In genomic region chr3:60098521-60098920, GRCm38 (mm10) we compare ENCODE assay signal across 25 mouse cellular contexts. TPM values are rescaled to one million over a fixed set of nuclear protein-coding genes. Genes with fewer than 3 reads are reported as not detected.
A peak's percentile ranks its signal among the peaks of the same experiment; 100 is the strongest.
DNase-seq lines count a peak whose midpoint lies in the region; ATAC-seq and TF ChIP-seq lines count a peak whose summit lies in the region.
"Had no signal": no experiment of that assay in that cellular context is flagged by ENCODE, and none has a peak within 500 bp of the region (broad histone marks: within the 10 kb centered on the region; RNA-seq: fewer than 3 reads in every experiment).

No protein-coding gene starts in this region.

- no peak overlapping the region for H3K4me2 ChIP-seq in kidney, embryonic 14.5 days (replicated peaks; ENCODE audit: low read depth, low read length)
- H3K4me2 ChIP-seq in liver, postnatal 0 days (ENCODE audit: low read depth, low read length): no peak overlapping the region
- H3K4me2 ChIP-seq: heart, embryonic 11.5 days; limb, embryonic 15.5 days had no signal

- peak; percentile 44 for DNase-seq in kidney, adult 2 months
- DNase-seq in R1 (ENCODE audit: low read depth, low spot score): peak; percentile 6
- DNase-seq in liver, postnatal 0 days: peak; percentile 37
- DNase-seq in lung, postnatal 25 days (ENCODE audit: low spot score): peak; percentile 39
- DNase-seq in embryo, embryonic 9.5 days (ENCODE audit: extremely low spot score): no peak
- no peak for DNase-seq in gastrocnemius, postnatal 10 days
- DNase-seq: cerebellum, adult 11-12 months; cerebellum, postnatal 36 days; gastrocnemius, postnatal 25 days; right cerebral cortex, adult 18-20 months; spleen, adult 18-20 months; thymus, postnatal 25 days had no signal

- TF ChIP-seq CTCF in kidney, adult 2 months (conservative IDR thresholded peaks at IDR 0.05; ENCODE audit: insufficient read depth, insufficient read length, low read depth, low read length): no peak
- TF ChIP-seq CTCF in liver, postnatal 0 days (IDR thresholded peaks at IDR 0.05; ENCODE audit: low read depth): no peak

- H3K4me1 ChIP-seq in kidney, adult 2 months (ENCODE audit: control insufficient read depth, insufficient read depth, low read length): peaks cover 8% of the 10 kb centered on the region
- H3K4me1 ChIP-seq in kidney, embryonic 14.5 days (ENCODE audit: control insufficient read depth, insufficient read depth, low read length): no peaks in the 10 kb centered on the region
- peaks cover 3% of the 10 kb centered on the region; the same call in 1 of the 2 replicates for H3K4me1 ChIP-seq in liver, postnatal 0 days (ENCODE audit: insufficient read depth)
- H3K4me1 ChIP-seq: limb, embryonic 15.5 days; midbrain, embryonic 10.5 days had no signal

- no peak overlapping the region for H3K9ac ChIP-seq in kidney, embryonic 14.5 days (ENCODE audit: low read depth, low read length)
- no peak overlapping the region for H3K9ac ChIP-seq in liver, postnatal 0 days (replicated peaks)
- H3K9ac ChIP-seq: limb, embryonic 15.5 days had no signal

- no peak overlapping the region for H3K4me3 ChIP-seq in kidney, adult 2 months (ENCODE audit: insufficient read depth, low read depth, low read length)
- H3K4me3 ChIP-seq in kidney, embryonic 14.5 days (ENCODE audit: low read length): no peak overlapping the region
- no peak overlapping the region for H3K4me3 ChIP-seq in liver, postnatal 0 days (ENCODE audit: low read depth, low read length)
- H3K4me3 ChIP-seq: limb, embryonic 15.5 days; midbrain, embryonic 10.5 days had no signal

- no peaks in the 10 kb centered on the region for H3K9me3 ChIP-seq in kidney, embryonic 14.5 days (ENCODE audit: control insufficient read depth, low read length)
- no peaks in the 10 kb centered on the region for H3K9me3 ChIP-seq in liver, postnatal 0 days (ENCODE audit: low read length)
- H3K9me3 ChIP-seq: limb, embryonic 15.5 days; midbrain, embryonic 10.5 days had no signal

- no peak for TF ChIP-seq EP300 in liver, postnatal 0 days (IDR thresholded peaks at IDR 0.05; ENCODE audit: low read depth)

- peak overlapping the region; percentile 23; the same call in 1 of the 2 replicates for H3K27ac ChIP-seq in kidney, adult 2 months (ENCODE audit: insufficient read depth, low read depth, low read length)
- H3K27ac ChIP-seq in kidney, embryonic 14.5 days (ENCODE audit: low read depth, low read length): no peak overlapping the region
- H3K27ac ChIP-seq in liver, postnatal 0 days (ENCODE audit: low read depth): peak overlapping the region; percentile 81
- H3K27ac ChIP-seq: hindbrain, postnatal 0 days; limb, embryonic 15.5 days; midbrain, embryonic 10.5 days had no signal

- H3K27me3 ChIP-seq in kidney, adult 2 months (replicated peaks; ENCODE audit: control insufficient read depth, insufficient read depth, low read length): no peaks in the 10 kb centered on the region
- H3K27me3 ChIP-seq in kidney, embryonic 14.5 days (ENCODE audit: control insufficient read depth, insufficient read depth, low read length): no peaks in the 10 kb centered on the region
- H3K27me3 ChIP-seq in liver, postnatal 0 days (ENCODE audit: insufficient read depth, low read length): no peaks in the 10 kb centered on the region
- H3K27me3 ChIP-seq: limb, embryonic 15.5 days had no signal

- TF ChIP-seq POLR2A in kidney, adult 2 months (IDR thresholded peaks at IDR 0.05; ENCODE audit: low read depth, low read length): no peak

- H3K36me3 ChIP-seq in kidney, adult 2 months (ENCODE audit: control insufficient read depth, insufficient read depth, low read length): no peaks in the 10 kb centered on the region
- no peaks in the 10 kb centered on the region for H3K36me3 ChIP-seq in kidney, embryonic 14.5 days (ENCODE audit: control insufficient read depth, insufficient read depth, low read length)
- H3K36me3 ChIP-seq in liver, postnatal 0 days (replicated peaks; ENCODE audit: insufficient read depth, low read length): no peaks in the 10 kb centered on the region
- H3K36me3 ChIP-seq: limb, embryonic 15.5 days; midbrain, embryonic 10.5 days had no signal

- 44% methylated on average over 1 of the region's 1 CpGs for WGBS in kidney, adult 2 months
- 91% methylated on average over 1 of the region's 1 CpGs for WGBS in kidney, embryonic 14.5 days
- 56% methylated on average over 1 of the region's 1 CpGs for WGBS in liver, postnatal 0 days (ENCODE audit: insufficient replicate concordance)

- ATAC-seq in kidney, embryonic 14.5 days (ENCODE audit: low FRiP score, low TSS enrichment): no peak
- ATAC-seq in liver, postnatal 0 days: peak; percentile 82
- ATAC-seq: hindbrain, postnatal 0 days had no signal

RNA-seq across cellular contexts. Expression of gene Sucnr1, which starts 16.9 kb away (rescaled TPM):
- 23.5 and 29.5 TPM in 2 replicates for polyA plus RNA-seq in kidney, adult 2 months (2012; rRNA removed)
- 1.4 and 1.8 TPM in 2 replicates for polyA plus RNA-seq in kidney, embryonic 14.5 days (2014; fragmentation: Nextera tagmentation; extraction: Ambion mirVana)
- 0.21 and 0.34 TPM in 2 replicates for polyA plus RNA-seq in liver, postnatal 0 days (2015; fragmentation: Nextera tagmentation; extraction: Ambion mirVana)
- total RNA-seq in gastrocnemius, postnatal 10 days (2021): under 1 TPM in 1 of 2 experiments, not detected in 1; 0.28 TPM
- total RNA-seq: ES-E14; heart, postnatal 25 days; hindbrain, postnatal 0 days; layer of hippocampus, postnatal 14 days; left cerebral cortex, postnatal 14 days had no signal
- polyA plus RNA-seq: C2C12; embryonic facial prominence, embryonic 11.5 days; frontal cortex, adult 2 months; heart, embryonic 11.5 days; midbrain, embryonic 10.5 days; neural tube, embryonic 14.5 days had no signal

Comparison
In these comparisons a context has a peak if more than half of its experiments do, and no peak if none do; other contexts are left out.
1. DNase-seq: peak in kidney, adult 2 months (single experiment), R1 (single experiment), liver, postnatal 0 days (single experiment) and lung, postnatal 25 days (single experiment); none in embryo, embryonic 9.5 days (single experiment) and gastrocnemius, postnatal 10 days (single experiment).